Mouse (Mus musculus) erythroblast, embryonic 14.5 days (primary cell): ENCODE measurements around the gene Slc25a24. TPM values are rescaled to one million over a fixed set of nuclear protein-coding genes. Genes with fewer than 3 reads are reported as not detected.

Source experiments
- H3K27me3 ChIP-seq: 2 replicates; pipeline ENCODE4 v1.6.1; 2012; ENCODE audit warnings: inconsistent platforms; ENCODE audit not compliant: control insufficient read depth
- H3K36me3 ChIP-seq: 2 replicates; pipeline ENCODE4 v1.6.1; 2012; ENCODE audit warnings: mild to moderate bottlenecking, inconsistent platforms; ENCODE audit not compliant: control insufficient read depth
- H3K4me1 ChIP-seq: 2 replicates; pipeline ENCODE4 v1.6.1; 2012; ENCODE audit warnings: inconsistent platforms; ENCODE audit not compliant: control insufficient read depth
- H3K4me3 ChIP-seq: replicated peaks from 2 replicates; pipeline ENCODE3; 2012; ENCODE audit warnings: moderate library complexity, mild to moderate bottlenecking, inconsistent platforms
- H3K9me3 ChIP-seq: 2 replicates; pipeline ENCODE4 v1.6.1; 2012; ENCODE audit warnings: low read length, inconsistent platforms, mixed read lengths; ENCODE audit not compliant: control insufficient read depth
- GATA1 ChIP-seq: IDR thresholded peaks from 2 replicates; pipeline ENCODE4 v1.6.1; 2012; ENCODE audit warnings: low read length, inconsistent platforms, mixed read lengths
- TAL1 ChIP-seq: IDR thresholded peaks from 3 replicates; pipeline ENCODE4 v1.6.1; 2012; ENCODE audit warnings: low read length, inconsistent platforms, mixed read lengths
- polyA plus RNA-seq: library from polyadenylated mRNA; stranded (reverse); fragments of >175 nt; gene quantifications from 2 replicates; pipeline ENCODE4 v1.2.3, GENCODE M21; 2012

Slc25a24 gene
- polyA plus RNA-seq, result 0.03 and 0.05 TPM in 2 replicates

DNA sequence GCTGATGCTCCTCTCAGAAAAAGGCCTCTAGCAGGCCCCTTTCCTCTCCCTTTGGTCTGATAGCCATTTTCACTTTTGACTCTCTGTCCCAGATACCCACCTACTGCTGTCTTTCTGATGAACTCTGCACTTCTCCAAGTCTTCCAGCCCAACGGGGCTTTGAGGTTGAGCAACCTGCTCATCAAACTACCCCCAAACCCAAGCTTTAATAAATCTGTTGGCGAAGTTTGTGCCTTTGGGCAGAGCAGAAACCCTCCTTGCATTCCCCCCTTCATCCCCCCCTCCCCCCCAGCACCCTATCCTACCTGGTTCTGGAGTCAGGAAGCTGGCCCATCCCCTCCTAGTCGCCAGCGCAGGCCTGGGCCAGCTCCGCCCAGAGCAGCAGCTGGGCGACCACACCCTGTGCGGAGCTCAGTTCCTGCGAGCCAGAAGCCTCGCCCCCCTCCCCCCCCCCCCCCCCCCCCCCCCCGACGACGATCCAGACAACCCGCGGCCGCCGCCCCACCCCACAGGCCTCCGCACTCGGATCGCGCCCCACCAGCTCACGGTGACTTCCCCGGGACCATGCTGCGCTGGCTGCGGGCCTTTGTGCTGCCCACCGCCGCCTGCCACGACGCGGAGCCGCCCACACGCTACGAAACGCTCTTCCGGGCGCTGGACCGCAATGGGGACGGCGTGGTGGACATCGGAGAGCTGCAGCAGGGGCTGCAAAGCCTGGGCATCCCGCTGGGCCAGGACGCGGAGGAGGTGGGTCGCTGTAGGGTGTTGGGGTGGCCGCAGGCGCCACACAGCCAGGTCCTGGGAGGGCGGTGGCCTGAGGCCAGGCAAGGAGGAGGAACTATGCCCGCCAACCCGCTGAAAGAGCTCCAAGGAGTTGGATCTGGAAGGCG, at the start of gene Slc25a24:
Gene Slc25a24, plus strand, starts transcription at position 509 of the 890 bp plus-strand sequence.
- no peak for TF ChIP-seq TAL1
- TF ChIP-seq GATA1, result no peak
- H3K4me3 ChIP-seq, result peak within 1 kb of the TSS; percentile 66
- H3K4me1 ChIP-seq, result peaks cover 6% of the 10 kb centered on the region
- no peaks in the 10 kb centered on the region for H3K9me3 ChIP-seq
- H3K27me3 ChIP-seq, result peaks cover 3% of the 10 kb centered on the region; the same call in 1 of the 2 replicates
- H3K36me3 ChIP-seq, result no peaks in the 10 kb centered on the region

DNA sequence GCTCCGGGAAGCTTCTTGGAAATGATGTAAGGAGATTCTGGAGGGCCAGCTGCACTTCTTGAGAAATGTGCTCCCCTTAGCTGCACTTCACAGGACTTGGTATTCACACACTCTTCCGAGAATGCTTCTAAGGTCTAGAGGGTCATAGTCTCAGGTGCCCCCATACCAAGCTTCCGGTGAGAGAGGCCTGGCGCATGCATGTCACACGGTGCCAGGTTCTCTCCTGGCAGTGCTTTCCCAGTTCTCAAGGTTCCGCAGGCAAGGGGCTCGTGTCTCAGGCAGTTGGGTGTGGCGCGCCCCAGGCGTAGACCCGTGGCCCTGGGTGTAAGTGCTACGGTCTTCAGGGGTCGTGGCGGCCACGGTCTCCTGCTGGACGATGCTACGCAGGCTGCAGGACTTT, 42.8 kb upstream of the Slc25a24 start, which contains the start of gene Slc25a54:
Gene Slc25a54, plus strand, starts transcription at position 301 of the 400 bp plus-strand sequence.
- H3K4me1 ChIP-seq, result no peaks in the 10 kb centered on the region
- TF ChIP-seq TAL1 (no peak), GATA1 (no peak)
- H3K27me3 ChIP-seq, result no peaks in the 10 kb centered on the region
- no peaks in the 10 kb centered on the region for H3K36me3 ChIP-seq
- H3K4me3 ChIP-seq, result no peak within 1 kb of the TSS
- H3K9me3 ChIP-seq, result peaks cover 2% of the 10 kb centered on the region; the same call in 1 of the 2 replicates

DNA sequence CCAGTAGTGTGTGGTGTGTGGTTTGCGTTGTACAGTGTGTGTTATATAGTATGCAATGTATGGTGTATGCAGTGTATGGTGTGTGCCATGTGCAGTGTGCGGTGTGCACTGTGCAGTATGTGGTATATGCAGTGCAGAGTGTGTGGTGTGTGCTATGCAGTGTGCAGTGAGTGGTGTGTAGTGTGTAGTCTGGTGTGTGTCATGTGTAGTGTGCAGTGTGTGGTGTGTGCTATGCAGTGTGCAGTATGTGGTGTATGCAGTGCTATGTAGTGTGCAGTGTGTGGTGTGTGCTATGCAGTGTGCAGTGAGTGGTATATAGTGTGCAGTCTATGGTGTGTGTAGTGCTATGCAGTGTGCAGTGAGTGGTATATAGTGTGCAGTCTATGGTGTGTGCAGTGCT, 38.5 kb upstream of the Slc25a24 start:
- no peaks in the 10 kb centered on the region for H3K27me3 ChIP-seq
- no peaks in the 10 kb centered on the region for H3K4me1 ChIP-seq
- H3K9me3 ChIP-seq, result peaks cover 2% of the 10 kb centered on the region; the same call in 1 of the 2 replicates
- H3K4me3 ChIP-seq, result no peak overlapping the region
- no peak for TF ChIP-seq TAL1
- no peak for TF ChIP-seq GATA1
- H3K36me3 ChIP-seq, result no peaks in the 10 kb centered on the region

DNA sequence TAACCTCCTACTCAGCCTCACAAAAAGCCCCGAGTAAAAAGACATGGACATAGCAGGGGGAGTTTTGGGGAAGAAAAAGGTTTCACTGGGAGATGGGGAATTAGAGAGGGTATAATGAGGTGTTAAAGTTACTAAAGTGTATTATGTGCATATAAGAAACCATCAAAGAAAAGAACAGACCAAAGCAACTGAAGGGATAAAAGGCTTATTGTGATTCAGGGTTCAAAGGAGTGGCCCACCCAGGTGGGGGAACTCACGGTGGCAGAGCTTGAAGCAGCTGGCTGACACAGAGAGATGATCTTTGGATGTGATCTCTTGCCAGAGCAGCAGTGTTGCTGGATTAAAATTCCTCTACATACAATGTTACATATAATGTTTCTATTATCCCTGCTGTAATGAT, 34.5 kb upstream of the Slc25a24 start:
- no peak overlapping the region for H3K4me3 ChIP-seq
- peaks cover 2% of the 10 kb centered on the region; the same call in 1 of the 2 replicates for H3K9me3 ChIP-seq
- TF ChIP-seq TAL1, result no peak
- no peak for TF ChIP-seq GATA1
- no peaks in the 10 kb centered on the region for H3K4me1 ChIP-seq
- H3K36me3 ChIP-seq, result no peaks in the 10 kb centered on the region
- no peaks in the 10 kb centered on the region for H3K27me3 ChIP-seq

DNA sequence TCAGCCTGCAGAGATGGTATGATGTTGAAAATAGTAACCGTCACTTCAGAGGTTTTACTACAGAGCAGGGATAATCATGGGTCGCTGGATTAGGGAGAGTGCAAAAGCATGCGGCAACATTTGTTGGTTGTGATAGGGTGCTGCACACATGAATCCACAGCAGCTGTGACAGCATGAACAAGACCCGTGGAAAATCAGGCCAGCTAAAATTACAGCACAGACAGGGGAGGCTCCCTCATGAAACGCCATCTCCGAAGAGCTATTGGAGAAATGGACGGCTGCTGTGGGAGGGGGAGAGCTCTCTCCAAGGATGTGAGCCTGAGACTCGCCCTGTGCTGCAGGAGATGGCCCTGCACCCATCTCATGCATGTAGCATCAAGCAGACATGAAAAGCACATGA, 18.2 kb upstream of the Slc25a24 start:
- no peaks in the 10 kb centered on the region for H3K9me3 ChIP-seq
- H3K36me3 ChIP-seq, result no peaks in the 10 kb centered on the region
- TF ChIP-seq TAL1, result no peak
- TF ChIP-seq GATA1, result no peak
- H3K4me3 ChIP-seq, result no peak overlapping the region
- no peaks in the 10 kb centered on the region for H3K4me1 ChIP-seq
- no peaks in the 10 kb centered on the region for H3K27me3 ChIP-seq

DNA sequence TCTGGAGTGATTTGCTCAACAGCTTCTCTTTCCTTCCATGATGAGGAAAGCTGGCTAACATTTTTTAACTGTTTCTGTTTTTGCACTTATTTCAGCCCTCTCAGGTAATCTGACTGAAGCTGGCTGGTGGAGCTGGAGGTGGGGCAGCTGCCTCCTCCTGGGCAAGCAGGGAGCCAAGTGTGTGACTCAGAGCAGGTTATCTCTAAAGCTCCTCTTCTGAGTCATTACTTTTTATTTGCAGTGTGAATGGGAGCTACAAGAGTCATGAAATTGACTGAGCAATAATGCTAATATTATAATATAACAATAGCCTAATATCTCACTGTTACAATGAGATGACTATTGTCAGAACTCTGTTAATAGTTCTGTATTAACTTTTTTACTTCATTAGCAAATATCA, 5.8 kb upstream of the Slc25a24 start:
- Histone ChIP-seq H3K27me3 (no peaks in the 10 kb centered on the region), H3K4me3 (no peak overlapping the region), H3K4me1 (no peaks in the 10 kb centered on the region), H3K36me3 (no peaks in the 10 kb centered on the region), H3K9me3 (peaks cover 3% of the 10 kb centered on the region; the same call in 1 of the 2 replicates)
- TF ChIP-seq TAL1 (no peak), GATA1 (no peak)

DNA sequence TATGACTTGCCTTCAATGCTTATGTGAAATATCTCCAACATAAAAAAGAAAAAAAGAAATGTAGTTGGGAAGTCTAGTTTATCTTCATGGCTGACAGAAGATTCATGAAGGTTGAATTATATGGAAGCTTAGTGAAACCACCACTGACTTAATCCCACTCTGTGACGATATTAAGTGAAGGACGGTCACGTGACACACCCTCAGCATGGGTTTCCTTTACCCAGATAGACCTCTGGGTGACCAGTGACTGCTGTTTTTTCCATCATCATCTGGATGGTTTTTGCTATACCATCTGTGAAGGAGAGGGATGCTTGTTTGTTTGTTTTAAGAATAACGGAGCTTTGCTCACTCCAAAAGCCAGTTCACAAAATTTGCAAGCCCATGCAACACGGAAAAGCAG, 3.4 kb upstream of the Slc25a24 start:
- Histone ChIP-seq H3K27me3 (peaks cover 3% of the 10 kb centered on the region; the same call in 1 of the 2 replicates), H3K36me3 (no peaks in the 10 kb centered on the region), H3K9me3 (no peaks in the 10 kb centered on the region), H3K4me3 (no peak overlapping the region), H3K4me1 (peaks cover 6% of the 10 kb centered on the region)
- TF ChIP-seq GATA1 (no peak), TAL1 (no peak)

DNA sequence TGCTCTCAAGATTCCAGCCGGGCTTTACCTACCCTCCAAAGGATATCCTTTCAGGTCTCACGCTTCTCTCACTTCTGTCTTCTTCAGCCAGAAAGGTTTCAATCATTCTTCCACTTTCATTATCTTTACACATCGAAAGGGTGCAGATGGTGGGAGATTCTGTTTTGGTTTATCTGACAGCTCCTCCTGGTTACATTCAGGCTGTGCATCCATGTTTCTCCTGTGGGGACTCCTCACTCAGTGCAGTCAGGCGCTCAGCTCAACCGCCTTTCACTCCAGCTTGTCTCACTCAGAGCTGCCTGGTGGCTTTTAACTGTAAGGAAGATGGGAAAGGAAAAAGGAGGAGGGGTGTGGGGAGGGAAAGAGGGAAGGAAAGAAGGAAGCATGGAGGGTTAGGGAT, 3.0 kb upstream of the Slc25a24 start:
- no peaks in the 10 kb centered on the region for H3K9me3 ChIP-seq
- H3K36me3 ChIP-seq, result no peaks in the 10 kb centered on the region
- peaks cover 3% of the 10 kb centered on the region; the same call in 1 of the 2 replicates for H3K27me3 ChIP-seq
- H3K4me3 ChIP-seq, result no peak overlapping the region
- TF ChIP-seq GATA1, result no peak
- peaks cover 6% of the 10 kb centered on the region for H3K4me1 ChIP-seq

DNA sequence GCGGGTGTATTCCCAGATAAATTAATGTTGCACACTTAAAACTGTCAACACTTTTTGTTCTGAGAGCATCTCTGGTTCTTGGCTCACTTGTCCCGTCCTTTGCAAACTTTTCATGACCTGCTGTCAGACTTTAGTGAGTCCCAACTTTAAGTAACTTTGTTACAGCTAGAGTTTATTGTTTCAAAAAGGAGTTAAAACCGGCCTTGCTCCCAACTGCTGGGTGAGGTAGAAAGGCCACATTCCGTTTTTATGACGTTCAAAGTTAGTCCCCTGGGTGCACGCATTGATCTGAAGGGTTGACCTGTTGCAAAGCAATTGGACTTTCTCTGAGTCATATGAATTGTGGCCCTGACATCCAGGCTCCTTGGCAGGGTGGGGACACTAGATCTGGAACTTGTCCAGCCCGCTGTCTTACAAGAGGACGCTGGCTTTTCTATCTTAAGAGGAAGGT, 607 bp downstream of the Slc25a24 start:
- H3K4me1 ChIP-seq, result peaks cover 6% of the 10 kb centered on the region
- no peaks in the 10 kb centered on the region for H3K9me3 ChIP-seq
- no peak for TF ChIP-seq GATA1
- no peak for TF ChIP-seq TAL1
- H3K4me3 ChIP-seq, result peak overlapping the region; percentile 66
- H3K36me3 ChIP-seq, result no peaks in the 10 kb centered on the region
- H3K27me3 ChIP-seq, result peaks cover 3% of the 10 kb centered on the region; the same call in 1 of the 2 replicates
